Mouse (Mus musculus) thymus, postnatal 14 days (tissue): ENCODE data around the gene Dleu7.

Source experiments
- DNase-seq: peaks from one replicate; pipeline ENCODE4 v3.0.0; 2021

Dleu7 gene

DNA sequence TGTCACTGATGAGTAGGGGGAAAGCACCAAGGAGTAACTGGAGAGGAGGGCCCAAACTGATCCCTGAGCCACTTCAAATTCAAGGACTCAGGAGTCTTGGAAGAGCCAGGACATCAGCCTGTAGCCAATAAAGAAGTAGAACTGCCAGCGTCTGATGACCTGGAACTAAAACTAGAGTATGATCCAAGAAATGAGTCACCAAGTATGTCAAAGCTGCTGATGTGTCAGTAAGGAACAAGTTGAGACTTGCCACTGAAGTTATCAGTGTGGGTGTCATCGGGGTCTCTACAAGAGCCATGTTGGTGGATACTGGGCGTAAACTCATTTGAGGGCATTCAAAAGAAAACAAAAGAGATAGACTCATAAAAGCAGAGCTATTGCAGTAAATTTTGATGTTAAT lies 19.2 kb downstream of the Dleu7 start:
- DNase-seq = no peak

DNA sequence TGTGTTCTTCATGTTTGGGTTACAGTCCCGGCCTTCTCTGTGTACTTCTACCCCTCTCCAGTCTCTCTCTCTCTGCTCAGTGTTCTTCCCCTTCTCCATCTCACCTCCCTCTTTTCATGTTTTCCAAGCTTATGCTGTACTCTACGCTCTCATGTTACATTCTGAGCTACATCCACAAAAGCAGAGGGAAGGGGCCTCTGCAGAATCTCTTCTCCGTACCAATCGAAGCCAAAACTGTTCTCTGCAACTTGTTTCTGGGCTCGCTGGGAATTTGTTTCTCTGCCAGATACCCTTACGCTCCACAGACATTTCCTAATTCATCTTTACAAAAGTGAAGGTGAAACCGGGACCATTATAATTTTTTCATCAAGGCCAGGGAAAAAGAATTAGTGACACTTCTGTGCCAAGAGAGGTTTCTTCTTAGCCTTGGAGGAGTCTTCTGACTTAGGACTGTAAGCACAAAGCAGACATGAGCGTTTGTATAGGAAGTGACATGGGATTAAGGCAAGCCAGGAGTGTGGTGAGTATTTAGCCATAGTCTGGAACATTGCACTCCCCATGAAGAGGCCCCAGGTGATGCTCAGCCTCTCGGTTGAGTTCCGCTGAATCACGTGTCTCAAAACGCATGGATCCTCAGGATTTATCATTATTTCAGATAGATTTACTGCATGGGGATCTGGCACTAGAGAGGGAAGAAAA lies 22.0 kb downstream of the Dleu7 start:
- no peak for DNase-seq

DNA sequence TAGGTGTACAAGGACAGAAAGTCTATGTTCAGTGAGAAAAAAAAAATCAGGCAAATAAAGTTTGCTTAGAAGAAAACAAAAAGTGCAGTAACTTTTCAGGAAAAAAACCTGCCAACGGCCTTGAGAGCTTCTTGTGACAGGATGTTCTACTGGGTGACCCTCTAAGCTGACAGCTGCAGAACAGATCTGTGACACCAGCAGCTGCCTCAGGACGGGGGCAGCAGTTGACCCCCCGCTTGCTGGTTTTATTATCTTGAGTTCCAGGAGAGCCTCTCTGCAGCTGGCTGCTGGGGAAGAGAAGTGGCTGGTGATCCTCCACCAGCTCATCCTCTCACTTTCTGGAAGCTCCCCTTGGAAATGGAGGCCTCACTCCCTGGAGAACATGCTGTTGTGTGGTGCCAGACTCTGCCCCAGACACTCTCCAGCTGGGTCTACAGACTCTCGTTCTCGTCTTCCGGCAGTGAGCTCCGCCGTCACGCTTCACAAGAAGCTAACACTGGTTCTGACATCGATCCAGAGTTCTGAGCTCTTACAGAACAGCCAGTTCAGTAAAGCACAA lies 33.8 kb downstream of the Dleu7 start:
- peak; percentile 40 for DNase-seq

DNA sequence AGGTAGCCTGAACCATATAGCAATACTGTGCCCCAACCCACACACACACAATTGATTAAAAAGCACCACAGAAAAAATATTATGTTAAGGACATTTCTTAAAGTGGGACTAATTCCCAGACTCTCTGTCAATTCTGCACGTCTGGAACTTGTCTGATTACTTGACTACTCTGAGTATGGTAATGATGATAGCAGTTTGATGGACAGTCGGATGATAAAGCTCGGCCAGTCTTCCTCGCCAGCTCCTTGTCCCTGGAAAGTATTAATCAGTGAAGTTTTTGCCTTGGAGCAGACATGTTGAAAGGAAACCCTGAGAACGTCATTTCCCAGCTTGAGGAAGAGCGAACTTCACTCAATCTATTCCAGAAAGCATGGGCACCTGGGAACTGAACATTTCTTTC lies 34.7 kb downstream of the Dleu7 start:
- no peak for DNase-seq

DNA sequence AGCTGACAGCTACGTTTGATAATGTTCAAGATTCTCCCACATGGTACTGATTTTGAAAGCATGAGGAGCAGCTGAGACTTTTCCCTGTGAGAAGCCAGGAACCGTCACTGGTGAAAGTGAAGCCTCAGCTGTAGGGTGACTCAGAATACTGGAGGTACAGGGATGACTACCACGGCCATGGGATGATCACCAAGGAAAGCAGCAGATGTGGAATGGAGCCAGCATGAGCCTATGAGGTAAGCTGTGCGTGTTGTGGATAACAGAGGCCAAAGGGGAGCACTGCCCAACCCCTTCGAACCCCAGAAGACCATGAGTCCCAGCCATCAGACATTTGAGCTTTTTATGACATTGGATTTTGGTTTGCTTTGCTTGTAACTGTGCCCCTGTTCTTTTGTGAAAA lies 36.8 kb downstream of the Dleu7 start:
- no peak for DNase-seq

DNA sequence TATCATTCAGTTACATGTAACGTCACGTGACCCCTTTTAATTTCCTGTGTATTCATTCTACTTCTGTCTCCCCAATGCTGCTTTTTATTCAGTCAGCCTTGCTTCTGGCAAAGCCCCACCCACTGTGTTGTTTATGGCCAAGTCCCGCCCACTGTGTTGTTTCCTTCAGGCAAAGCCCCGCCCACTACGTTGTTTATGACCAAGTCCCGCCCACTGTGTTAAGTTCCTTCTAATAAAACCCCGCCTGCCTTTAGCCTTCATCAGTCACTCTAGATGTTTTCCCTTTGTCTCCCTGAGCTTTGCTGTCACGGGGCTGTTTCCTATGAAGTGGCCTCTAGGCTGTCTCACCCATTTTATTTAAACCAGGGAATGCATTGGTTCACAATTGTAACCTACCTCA lies 38.5 kb downstream of the Dleu7 start:
- DNase-seq = no peak

DNA sequence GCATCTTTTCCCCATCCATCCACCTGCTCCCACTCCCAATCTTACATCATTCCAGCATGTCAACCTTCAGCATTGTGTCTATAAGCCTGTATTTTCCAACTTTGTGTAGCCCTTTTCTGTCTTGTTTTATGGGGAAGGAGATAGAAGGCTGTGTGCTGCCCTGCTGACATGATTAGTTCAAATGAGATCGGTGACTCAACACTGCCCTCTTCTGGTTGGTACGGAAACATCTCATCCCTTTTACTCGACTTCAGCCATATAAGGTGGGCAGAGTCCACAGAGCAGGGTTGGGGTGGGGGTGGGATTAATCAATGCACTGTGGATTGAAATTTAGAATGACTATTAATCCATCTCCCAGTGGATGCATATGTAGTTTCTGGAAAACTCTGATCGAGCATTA lies 40.8 kb downstream of the Dleu7 start:
- DNase-seq = peak; percentile 59

DNA sequence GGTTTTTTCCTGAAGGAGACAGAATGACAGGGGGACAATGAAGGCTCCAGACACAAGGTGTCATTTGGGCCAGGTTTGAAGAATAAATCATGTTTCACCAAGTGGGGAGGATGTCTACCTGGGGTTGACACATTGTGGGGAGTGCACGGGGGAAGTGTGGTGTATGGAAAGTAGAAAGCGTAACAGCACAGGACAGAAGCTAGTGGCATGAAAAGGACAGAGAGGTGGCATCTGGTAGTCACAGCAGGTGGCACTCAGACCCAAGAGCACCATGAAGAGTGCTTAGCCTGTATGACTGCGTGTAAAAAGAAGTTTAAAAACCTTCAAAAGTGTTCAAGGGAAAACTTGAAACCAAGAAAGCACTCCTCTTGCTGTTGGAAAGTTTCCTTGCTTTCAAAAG lies 42.8 kb downstream of the Dleu7 start:
- DNase-seq = no peak

DNA sequence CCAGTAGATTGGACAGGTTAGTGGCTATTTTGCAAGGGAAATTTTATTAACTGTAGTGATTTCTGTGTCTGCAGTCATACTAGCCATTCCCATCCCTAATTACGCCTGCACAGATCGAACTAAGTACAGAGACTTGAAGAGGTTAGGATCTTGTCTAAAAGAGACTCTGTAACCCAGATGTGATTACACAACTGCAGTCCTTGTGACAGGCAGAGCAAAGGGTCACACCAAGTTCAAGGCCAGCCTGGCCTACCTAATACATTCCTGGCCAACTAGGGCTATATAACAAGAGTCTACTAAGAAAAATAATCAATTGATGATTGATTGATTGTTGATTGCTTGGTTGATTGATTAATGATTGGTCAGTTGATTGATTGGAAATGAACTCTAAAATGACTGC lies 43.6 kb downstream of the Dleu7 start:
- no peak for DNase-seq

DNA sequence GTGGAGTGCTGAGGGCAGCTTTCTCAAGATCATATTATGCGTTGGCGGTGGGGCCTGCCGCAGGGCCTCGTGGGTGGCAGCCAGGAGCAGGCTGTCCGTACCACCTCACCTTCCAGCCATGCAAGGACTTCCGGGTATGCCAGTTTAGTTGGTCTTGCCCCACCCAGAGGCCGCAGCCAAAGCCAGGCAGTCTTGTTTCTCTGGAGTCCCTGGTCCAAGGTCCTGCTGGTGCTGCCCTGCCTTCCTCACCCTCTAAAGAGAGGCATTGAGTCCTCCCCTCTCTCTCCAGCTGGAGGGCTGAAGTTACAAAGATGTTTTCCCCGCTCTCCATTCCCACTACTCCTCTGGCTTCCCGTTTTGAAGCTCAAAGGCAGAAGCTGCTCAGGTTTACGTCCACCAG lies 44.1 kb downstream of the Dleu7 start:
- DNase-seq = no peak

DNA sequence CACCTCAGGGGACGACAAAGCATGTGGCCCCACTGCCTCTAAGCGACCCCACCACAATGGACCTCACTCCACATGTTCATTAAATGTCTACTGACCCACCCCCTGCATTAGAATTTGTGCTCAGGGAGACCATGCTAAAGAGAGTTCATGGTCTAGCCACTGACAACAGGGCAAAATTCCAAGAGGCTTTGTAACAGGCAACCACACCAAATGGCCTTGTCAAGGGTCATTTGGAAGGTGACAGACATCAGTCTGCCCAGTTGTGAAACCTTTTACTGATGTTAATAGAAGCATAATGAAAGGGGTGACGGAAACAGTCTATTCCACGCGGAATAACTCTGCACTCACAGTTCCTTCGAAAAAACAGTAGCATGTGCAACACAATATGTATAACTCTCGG lies 44.5 kb downstream of the Dleu7 start:
- no peak for DNase-seq

DNA sequence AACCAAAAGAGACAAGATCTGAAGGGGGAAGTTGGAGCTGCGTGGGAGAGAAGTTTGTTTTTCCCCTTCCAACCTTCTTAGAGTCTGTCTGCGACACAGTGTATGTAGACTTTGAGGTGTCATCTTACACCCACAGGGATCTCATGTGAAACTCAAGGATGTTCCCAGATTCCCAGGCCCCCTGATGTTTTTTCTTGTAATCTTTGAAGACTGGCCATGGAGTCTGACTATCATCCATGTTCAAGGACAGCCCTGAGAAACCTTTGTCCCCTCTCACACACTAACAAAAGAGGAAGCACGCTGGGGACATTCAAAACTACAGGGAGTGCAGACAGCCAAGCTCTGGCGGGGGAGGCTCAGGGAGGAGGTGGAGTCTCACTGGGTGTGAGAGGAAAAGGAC lies 47.3 kb downstream of the Dleu7 start:
- DNase-seq = no peak

DNA sequence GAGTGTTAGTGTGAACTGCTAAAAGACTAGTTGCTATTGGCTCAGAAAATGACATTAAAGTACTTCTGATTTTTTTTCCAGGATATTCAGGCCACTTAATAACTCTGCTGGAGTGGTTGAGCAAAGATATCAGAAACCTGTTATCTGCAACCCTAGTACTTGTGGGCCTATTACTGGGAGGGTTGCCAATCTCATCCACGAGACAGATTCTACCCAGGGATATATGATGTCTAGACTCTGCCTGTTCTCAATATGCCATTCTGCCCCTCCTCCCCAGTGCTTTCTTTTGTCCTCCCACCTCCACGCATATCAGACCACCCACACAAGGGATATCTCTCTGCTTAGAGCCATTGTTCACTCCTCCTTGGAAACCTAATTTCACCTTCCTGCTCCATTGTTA lies 49.3 kb downstream of the Dleu7 start:
- no peak for DNase-seq

DNA sequence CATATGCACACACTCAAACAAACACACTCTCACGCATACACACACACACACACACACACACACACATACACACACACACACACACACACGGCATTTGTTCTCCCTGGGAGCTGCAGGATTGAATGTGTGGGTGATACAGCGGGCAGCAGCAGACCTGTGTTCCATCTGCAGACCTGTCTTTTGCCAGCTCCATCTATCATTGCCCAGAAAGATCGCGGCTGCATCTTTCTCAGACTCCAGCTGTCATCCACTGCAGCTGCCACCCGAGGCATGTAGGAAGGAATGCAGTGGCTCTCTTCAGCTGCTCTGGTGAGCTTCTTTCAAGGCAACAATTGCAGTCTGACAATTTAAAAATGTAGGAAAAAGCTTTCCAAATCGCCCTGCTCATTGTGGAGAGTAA lies 56.9 kb downstream of the Dleu7 start:
- no peak for DNase-seq

DNA sequence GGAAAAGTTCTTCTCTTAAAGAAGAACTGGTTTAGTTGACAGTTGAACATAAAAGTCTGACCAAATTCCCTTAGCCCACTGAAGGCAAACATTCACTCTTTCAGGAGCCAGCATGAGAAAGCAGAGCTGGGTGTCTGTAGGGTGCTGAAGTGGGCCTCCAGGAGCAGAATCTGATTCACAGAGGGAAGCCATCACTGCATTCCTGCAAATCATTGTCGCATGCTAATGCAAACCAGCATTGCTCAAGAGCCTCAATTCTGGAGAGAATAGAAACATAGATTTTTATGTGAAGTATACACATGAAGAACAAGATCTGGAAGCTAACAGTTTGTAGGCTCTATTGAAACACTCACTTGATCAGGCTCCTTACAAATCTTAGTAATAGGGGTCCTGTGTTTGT lies 57.6 kb downstream of the Dleu7 start:
- DNase-seq = no peak

DNA sequence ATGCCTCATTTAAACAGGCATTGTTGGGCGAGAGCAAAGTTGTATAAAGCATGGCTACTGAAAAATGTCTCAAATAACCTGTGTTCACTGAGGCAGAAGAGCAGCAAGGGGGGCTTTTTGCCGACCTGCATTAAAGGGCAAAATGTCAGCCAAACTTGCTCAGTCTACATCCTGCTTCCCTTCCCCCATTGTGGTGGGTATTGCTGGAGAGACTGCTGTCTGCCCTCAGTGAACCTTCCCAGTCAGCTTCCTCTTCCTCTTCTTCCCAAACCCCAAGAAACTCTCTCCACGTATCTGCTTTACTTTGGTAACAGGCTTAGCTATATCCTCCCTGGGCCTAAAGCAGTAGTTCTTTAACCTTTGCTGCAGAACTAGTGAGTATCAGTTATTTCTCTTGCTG lies 61.9 kb downstream of the Dleu7 start:
- peak; percentile 9 for DNase-seq

DNA sequence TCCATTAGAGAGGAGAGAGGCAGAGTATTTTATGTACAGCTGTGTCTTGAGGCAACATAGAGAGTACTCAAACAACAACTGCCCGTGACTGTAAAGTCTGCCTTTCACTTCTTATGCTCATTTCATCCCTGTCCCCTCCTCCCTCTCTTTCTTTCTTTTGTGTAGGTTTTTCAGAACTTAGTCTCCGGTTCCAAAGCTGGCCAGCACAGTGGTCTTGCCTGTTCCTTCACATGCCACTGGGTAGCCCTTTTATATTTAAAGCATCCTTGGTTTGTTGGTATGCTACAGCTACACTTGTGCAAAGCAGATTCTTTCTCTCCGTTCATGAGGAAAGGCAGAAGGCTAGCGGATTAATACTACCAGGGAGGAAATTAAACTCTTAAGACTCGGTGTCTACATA lies 65.7 kb downstream of the Dleu7 start:
- DNase-seq = no peak

DNA sequence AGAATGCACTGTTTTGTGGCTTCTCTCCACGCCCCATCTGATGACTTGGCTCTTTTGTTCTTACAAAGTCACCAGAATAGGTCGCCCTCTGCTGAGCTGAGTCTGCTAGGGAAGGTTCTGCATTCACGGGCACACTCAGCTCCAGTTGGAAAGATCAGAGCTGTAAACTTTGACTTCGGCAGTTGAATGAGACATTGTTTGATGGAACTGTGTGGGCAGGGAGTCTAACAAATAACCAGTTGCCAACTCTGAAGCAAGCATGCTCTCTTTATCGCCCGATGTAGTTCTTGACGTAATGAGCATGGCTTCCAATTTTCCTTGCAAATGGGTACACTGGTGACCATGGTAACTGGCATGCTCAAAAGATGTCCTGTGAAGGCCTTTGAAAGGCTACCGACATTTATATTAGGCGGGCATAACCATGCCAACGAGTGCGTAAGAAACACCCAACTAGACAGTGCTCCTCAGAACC lies 66.2 kb downstream of the Dleu7 start:
- DNase-seq = peak; percentile 18
